ENCODE assay signal across 11 mouse cellular contexts in the genomic region with DNA sequence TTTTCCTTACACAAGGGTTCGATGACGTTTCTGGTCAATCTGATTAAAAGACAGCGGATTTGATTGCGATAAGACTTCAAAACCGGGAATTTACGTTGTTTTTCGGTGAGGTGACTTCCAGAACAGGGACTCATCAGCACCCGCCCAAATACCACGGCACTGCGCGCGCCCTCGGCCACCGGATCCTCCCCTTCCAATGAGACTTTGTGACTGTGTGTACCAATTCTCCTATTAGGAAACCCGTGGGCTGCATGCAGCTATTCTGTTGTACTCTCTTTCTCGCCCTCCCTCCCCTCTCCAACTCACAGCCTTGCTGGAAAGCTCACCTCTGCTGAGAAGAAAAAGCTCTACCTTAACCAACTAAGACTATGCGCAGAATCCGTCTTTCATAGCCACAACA. TPM values are rescaled to one million over a fixed set of nuclear protein-coding genes. Genes with fewer than 3 reads are reported as not detected.
DNase-seq lines count a peak whose midpoint lies in the region; ATAC-seq and TF ChIP-seq lines count a peak whose summit lies in the region.
"Had no signal": no experiment of that assay in that cellular context is flagged by ENCODE, and none has a peak within 500 bp of the region (broad histone marks: within the 10 kb centered on the region; RNA-seq: fewer than 3 reads in every experiment).

No protein-coding gene starts in this region.

- H3K27ac ChIP-seq in hindbrain, embryonic 16.5 days (ENCODE audit: low read depth, low read length), result peak overlapping the region; percentile 91
- H3K27ac ChIP-seq in neural tube, embryonic 15.5 days (replicated peaks), result peak overlapping the region; percentile 93
- H3K27ac ChIP-seq: liver, embryonic 12.5 days had no signal

- no peak for TF ChIP-seq CTCF in lung, adult 2 months (IDR thresholded peaks at IDR 0.05; ENCODE audit: insufficient read depth, low read length)

- no peaks in the 10 kb centered on the region for H3K36me3 ChIP-seq in hindbrain, embryonic 16.5 days (ENCODE audit: control insufficient read depth, insufficient read depth, low read length)
- H3K36me3 ChIP-seq in neural tube, embryonic 15.5 days, result no peaks in the 10 kb centered on the region
- H3K36me3 ChIP-seq: liver, embryonic 12.5 days had no signal

- ATAC-seq in hindbrain, embryonic 16.5 days, result peak; percentile 43; the same call in 1 of the 2 replicates
- ATAC-seq in neural tube, embryonic 15.5 days (ENCODE audit: low FRiP score), result peak; percentile 63
- ATAC-seq: liver, embryonic 12.5 days had no signal

- TF ChIP-seq POLR2A in lung, adult 2 months (IDR thresholded peaks at IDR 0.05; ENCODE audit: borderline replicate concordance, extremely low read depth, low read depth, low read length), result no peak

- peak overlapping the region; percentile 37 for H3K4me2 ChIP-seq in hindbrain, embryonic 16.5 days (ENCODE audit: low read length)
- peak overlapping the region; percentile 43 for H3K4me2 ChIP-seq in neural tube, embryonic 15.5 days
- H3K4me2 ChIP-seq: liver, embryonic 12.5 days had no signal

- WGBS in hindbrain, embryonic 16.5 days, result 1% methylated on average over 18 of the region's 18 CpGs
- WGBS in neural tube, embryonic 15.5 days, result under 1% methylated on average over 18 of the region's 18 CpGs
- 3% methylated on average over 18 of the region's 18 CpGs for WGBS in lung, adult 2 months

- H3K27me3 ChIP-seq in hindbrain, embryonic 16.5 days (replicated peaks; ENCODE audit: control insufficient read depth, insufficient read depth, low read length), result no peaks in the 10 kb centered on the region; the same call in 1 of the 2 replicates
- H3K27me3 ChIP-seq in neural tube, embryonic 15.5 days (replicated peaks), result peaks cover 26% of the 10 kb centered on the region

- H3K4me3 ChIP-seq in hindbrain, embryonic 16.5 days (ENCODE audit: low read length), result peak overlapping the region; percentile 44
- peak overlapping the region; percentile 48 for H3K4me3 ChIP-seq in neural tube, embryonic 15.5 days (replicated peaks)
- no peak overlapping the region for H3K4me3 ChIP-seq in lung, adult 2 months (replicated peaks; ENCODE audit: extremely low read depth, low read depth, low read length)
- H3K4me3 ChIP-seq: liver, embryonic 12.5 days had no signal

- H3K9ac ChIP-seq in hindbrain, embryonic 16.5 days (ENCODE audit: low read depth, low read length), result peak overlapping the region; percentile 61
- peak overlapping the region; percentile 51 for H3K9ac ChIP-seq in neural tube, embryonic 15.5 days (replicated peaks)
- H3K9ac ChIP-seq: liver, embryonic 12.5 days had no signal

- H3K4me1 ChIP-seq in hindbrain, embryonic 16.5 days (ENCODE audit: control insufficient read depth, insufficient read depth, low read depth, low read length), result no peaks in the 10 kb centered on the region; the same call in 1 of the 2 replicates
- peaks cover 7% of the 10 kb centered on the region; the same call in 1 of the 2 replicates for H3K4me1 ChIP-seq in neural tube, embryonic 15.5 days
- H3K4me1 ChIP-seq in lung, adult 2 months (ENCODE audit: control insufficient read depth, insufficient read depth, low read length), result no peaks in the 10 kb centered on the region
- H3K4me1 ChIP-seq: liver, embryonic 12.5 days had no signal

- DNase-seq in cerebellum, postnatal 10 days, result peak; percentile 76 to 81
- no peak for DNase-seq in cerebellum, postnatal 36 days
- peak; percentile 28 for DNase-seq in retina, embryonic 14.5 days (ENCODE audit: low spot score)
- DNase-seq in retina, postnatal 1 day, result no peak
- DNase-seq in lung, adult 2 months, result no peak
- DNase-seq in kidney, adult 18-20 months, result no peak
- DNase-seq: spleen, adult 18-20 months had no signal

- no peaks in the 10 kb centered on the region for H3K9me3 ChIP-seq in hindbrain, embryonic 16.5 days (ENCODE audit: control insufficient read depth, low read length)
- H3K9me3 ChIP-seq in neural tube, embryonic 15.5 days (replicated peaks), result no peaks in the 10 kb centered on the region
- H3K9me3 ChIP-seq: liver, embryonic 12.5 days had no signal

RNA-seq across cellular contexts. Expression of a gene that starts 0.4 kb away (rescaled TPM):
- 112 and 126 TPM in 2 replicates for polyA plus RNA-seq in hindbrain, embryonic 16.5 days (2015; fragmentation: Nextera tagmentation; extraction: Ambion mirVana)
- polyA plus RNA-seq in neural tube, embryonic 15.5 days (2015; fragmentation: Nextera tagmentation; extraction: Ambion mirVana), result 101 and 115 TPM in 2 replicates
- not detected in 2 replicates for polyA plus RNA-seq in lung, adult 2 months (2012; rRNA removed)
- polyA plus RNA-seq: large intestine, adult 2 months; liver, embryonic 12.5 days had no signal

Comparison
In these comparisons a context has a peak if more than half of its experiments do, and no peak if none do; other contexts are left out.
1. DNase-seq: peak in cerebellum, postnatal 10 days (2 of 2) and retina, embryonic 14.5 days (single experiment); none in cerebellum, postnatal 36 days (0 of 2), retina, postnatal 1 day (single experiment), lung, adult 2 months (single experiment) and kidney, adult 18-20 months (single experiment).
2. RNA of a gene that starts 0.4 kb away (polyA plus RNA-seq): 112 to 126 TPM in hindbrain, embryonic 16.5 days and 101 to 115 TPM in neural tube, embryonic 15.5 days; not detected in lung, adult 2 months; every median in the first group is over 100 times any median in the second.